27 mouse cellular contexts compared by ENCODE assay signal in genomic region chr16:31423368-31423767, GRCm38 (mm10). TPM values are rescaled to one million over a fixed set of nuclear protein-coding genes. Genes with fewer than 3 reads are reported as not detected.
A peak's percentile ranks its signal among the peaks of the same experiment; 100 is the strongest.
DNase-seq lines count a peak whose midpoint lies in the region; ATAC-seq and TF ChIP-seq lines count a peak whose summit lies in the region.
"Had no signal": no experiment of that assay in that cellular context is flagged by ENCODE, and none has a peak within 500 bp of the region (broad histone marks: within the 10 kb centered on the region; RNA-seq: fewer than 3 reads in every experiment).

No protein-coding gene starts in this region.

- H3K4me2 ChIP-seq in intestine, postnatal 0 days (replicated peaks; ENCODE audit: low read depth): 0 out of 2 replicates have a peak overlapping the region, but pooled peaks have one; percentile 4
- H3K4me2 ChIP-seq in intestine, embryonic 15.5 days (replicated peaks): no peak overlapping the region
- H3K4me2 ChIP-seq in liver, embryonic 15.5 days: peak overlapping the region; percentile 35
- no peak overlapping the region for H3K4me2 ChIP-seq in hindbrain, embryonic 12.5 days (replicated peaks)
- H3K4me2 ChIP-seq: embryonic facial prominence, embryonic 12.5 days; embryonic facial prominence, embryonic 15.5 days; forebrain, embryonic 13.5 days; heart, embryonic 12.5 days; heart, embryonic 15.5 days; hindbrain, embryonic 15.5 days had no signal

- TF ChIP-seq EP300 in MEL (IDR thresholded peaks at IDR 0.05; ENCODE audit: low read depth in 1 of 2, low read length in 2 of 2): no peak

- no peaks in the 10 kb centered on the region for H3K4me1 ChIP-seq in cerebellum, adult 2 months (ENCODE audit: control insufficient read depth, insufficient read depth, low read length)
- no peaks in the 10 kb centered on the region for H3K4me1 ChIP-seq in intestine, postnatal 0 days (replicated peaks; ENCODE audit: control insufficient read depth, insufficient read depth, low read length)
- 0 out of 2 replicates have a peak, but pooled peaks cover 1% of the 10 kb centered on the region for H3K4me1 ChIP-seq in intestine, embryonic 15.5 days (replicated peaks)
- H3K4me1 ChIP-seq in MEL (ENCODE audit: control insufficient read depth in 1 of 2, insufficient read depth in 2 of 2, low read length in 2 of 2): peaks cover 12 to 29% of the 10 kb centered on the region in 2 experiments
- peaks cover 34% of the 10 kb centered on the region for H3K4me1 ChIP-seq in liver, embryonic 15.5 days (replicated peaks)
- no peaks in the 10 kb centered on the region for H3K4me1 ChIP-seq in hindbrain, embryonic 12.5 days
- H3K4me1 ChIP-seq: embryonic facial prominence, embryonic 12.5 days had no signal

- TF ChIP-seq RAD21 in MEL (IDR thresholded peaks at IDR 0.05; ENCODE audit: low read depth, low read length): no peak

- no peak for TF ChIP-seq POLR2A in cerebellum, adult 2 months (IDR thresholded peaks at IDR 0.05; ENCODE audit: borderline replicate concordance, insufficient read depth, low read length)
- TF ChIP-seq POLR2A in MEL (IDR thresholded peaks at IDR 0.05; ENCODE audit: control insufficient read depth in 1 of 2, insufficient read depth in 1 of 2, low read depth in 1 of 2, low read length in 2 of 2, poor library complexity in 1 of 2): no peak

- H3K36me3 ChIP-seq in intestine, postnatal 0 days (ENCODE audit: control insufficient read depth, insufficient read depth): no peaks in the 10 kb centered on the region
- no peaks in the 10 kb centered on the region for H3K36me3 ChIP-seq in intestine, embryonic 15.5 days
- H3K36me3 ChIP-seq in MEL (ENCODE audit: control insufficient read depth in 1 of 2, insufficient read depth in 2 of 2, low read length in 2 of 2): peaks cover 0 to 24% of the 10 kb centered on the region in 2 experiments; a peak in 2 of 4 replicates
- no peaks in the 10 kb centered on the region for H3K36me3 ChIP-seq in liver, embryonic 15.5 days (replicated peaks)
- H3K36me3 ChIP-seq in hindbrain, embryonic 12.5 days: no peaks in the 10 kb centered on the region
- H3K36me3 ChIP-seq: embryonic facial prominence, embryonic 12.5 days; embryonic facial prominence, embryonic 15.5 days; forebrain, embryonic 10.5 days; heart, embryonic 12.5 days; heart, embryonic 15.5 days; hindbrain, embryonic 15.5 days had no signal

- H3K9me3 ChIP-seq in intestine, postnatal 0 days (ENCODE audit: control insufficient read depth): no peaks in the 10 kb centered on the region
- H3K9me3 ChIP-seq in intestine, embryonic 15.5 days: no peaks in the 10 kb centered on the region
- no peaks in the 10 kb centered on the region for H3K9me3 ChIP-seq in MEL (replicated peaks; ENCODE audit: insufficient read depth, low read length)
- no peaks in the 10 kb centered on the region for H3K9me3 ChIP-seq in liver, embryonic 15.5 days (replicated peaks)
- H3K9me3 ChIP-seq in hindbrain, embryonic 12.5 days (replicated peaks): no peaks in the 10 kb centered on the region
- H3K9me3 ChIP-seq: embryonic facial prominence, embryonic 12.5 days; embryonic facial prominence, embryonic 15.5 days; forebrain, embryonic 10.5 days; forebrain, embryonic 13.5 days; heart, embryonic 12.5 days; heart, embryonic 15.5 days; hindbrain, embryonic 15.5 days had no signal

- no peak overlapping the region for H3K9ac ChIP-seq in intestine, postnatal 0 days (ENCODE audit: low read depth, low read length)
- H3K9ac ChIP-seq in intestine, embryonic 15.5 days: no peak overlapping the region
- no peak overlapping the region for H3K9ac ChIP-seq in MEL (ENCODE audit: control insufficient read depth, low read depth, low read length, poor library complexity, severe bottlenecking)
- H3K9ac ChIP-seq in liver, embryonic 15.5 days: no peak overlapping the region
- H3K9ac ChIP-seq in hindbrain, embryonic 12.5 days: no peak overlapping the region
- H3K9ac ChIP-seq: embryonic facial prominence, embryonic 12.5 days; embryonic facial prominence, embryonic 15.5 days; forebrain, embryonic 13.5 days; heart, embryonic 12.5 days; heart, embryonic 15.5 days; hindbrain, embryonic 15.5 days had no signal

- no peak overlapping the region for H3K4me3 ChIP-seq in cerebellum, adult 2 months (replicated peaks; ENCODE audit: insufficient read depth, low read depth, low read length)
- no peak overlapping the region for H3K4me3 ChIP-seq in intestine, postnatal 0 days (ENCODE audit: low read depth, low read length)
- H3K4me3 ChIP-seq in intestine, embryonic 15.5 days (replicated peaks): no peak overlapping the region
- H3K4me3 ChIP-seq in MEL (ENCODE audit: control insufficient read depth in 1 of 2, insufficient read depth in 1 of 2, low read depth in 2 of 2, low read length in 2 of 2): no peak overlapping the region
- peak overlapping the region; percentile 36; the same call in 1 of the 2 replicates for H3K4me3 ChIP-seq in liver, embryonic 15.5 days (replicated peaks)
- H3K4me3 ChIP-seq in hindbrain, embryonic 12.5 days: no peak overlapping the region
- H3K4me3 ChIP-seq: embryonic facial prominence, embryonic 12.5 days; embryonic facial prominence, embryonic 15.5 days; forebrain, embryonic 10.5 days; forebrain, embryonic 13.5 days; gastrocnemius, adult 2 months; heart, embryonic 12.5 days; heart, embryonic 15.5 days; hindbrain, embryonic 15.5 days had no signal

- no peak overlapping the region for H3K27ac ChIP-seq in cerebellum, adult 2 months (ENCODE audit: insufficient read depth, low read length)
- H3K27ac ChIP-seq in intestine, postnatal 0 days (ENCODE audit: low read depth, low read length): no peak overlapping the region
- H3K27ac ChIP-seq in intestine, embryonic 15.5 days: no peak overlapping the region
- no peak overlapping the region for H3K27ac ChIP-seq in MEL (ENCODE audit: control insufficient read depth, low read depth, low read length)
- no peak overlapping the region for H3K27ac ChIP-seq in liver, embryonic 15.5 days (replicated peaks)
- H3K27ac ChIP-seq in hindbrain, embryonic 12.5 days: no peak overlapping the region
- H3K27ac ChIP-seq: embryonic facial prominence, embryonic 12.5 days; embryonic facial prominence, embryonic 15.5 days; forebrain, embryonic 10.5 days; forebrain, embryonic 13.5 days; gastrocnemius, adult 2 months; heart, embryonic 15.5 days; hindbrain, embryonic 15.5 days had no signal

- no peaks in the 10 kb centered on the region for H3K27me3 ChIP-seq in cerebellum, adult 2 months (ENCODE audit: control insufficient read depth, insufficient read depth, low read length)
- H3K27me3 ChIP-seq in intestine, postnatal 0 days (replicated peaks; ENCODE audit: control insufficient read depth, insufficient read depth, low read length): no peaks in the 10 kb centered on the region
- no peaks in the 10 kb centered on the region; the same call in 1 of the 2 replicates for H3K27me3 ChIP-seq in intestine, embryonic 15.5 days (replicated peaks)
- H3K27me3 ChIP-seq in MEL (ENCODE audit: control insufficient read depth in 1 of 2, insufficient read depth in 2 of 2, low read length in 2 of 2): no peaks in the 10 kb centered on the region
- peaks cover 15% of the 10 kb centered on the region for H3K27me3 ChIP-seq in liver, embryonic 15.5 days
- H3K27me3 ChIP-seq in hindbrain, embryonic 12.5 days: peaks cover 20% of the 10 kb centered on the region

- no peak for ATAC-seq in intestine, postnatal 0 days
- no peak for ATAC-seq in intestine, embryonic 15.5 days
- ATAC-seq in liver, embryonic 15.5 days (ENCODE audit: insufficient read depth): no peak
- ATAC-seq in hindbrain, embryonic 12.5 days (ENCODE audit: low FRiP score): no peak
- ATAC-seq: forebrain, embryonic 13.5 days; forebrain, embryonic 16.5 days; Patski had no signal

- 94% methylated on average over 4 of the region's 4 CpGs for WGBS in cerebellum, adult 2 months
- whole genome bisulfite sequencing in intestine, postnatal 0 days: 80% methylated on average over 4 of the region's 4 CpGs
- WGBS in intestine, embryonic 15.5 days: 84% methylated on average over 4 of the region's 4 CpGs
- 66% methylated on average over 4 of the region's 4 CpGs for WGBS in liver, embryonic 15.5 days (ENCODE audit: insufficient replicate concordance)
- 94% methylated on average over 4 of the region's 4 CpGs for WGBS in hindbrain, embryonic 12.5 days

- no peaks in the 10 kb centered on the region for H3K79me2 ChIP-seq in MEL (ENCODE audit: control insufficient read depth, insufficient read depth, low read length, poor library complexity)

- TF ChIP-seq CTCF in cerebellum, adult 2 months (IDR thresholded peaks at IDR 0.05; ENCODE audit: borderline replicate concordance, insufficient read depth, low read depth, low read length): no peak
- TF ChIP-seq CTCF in intestine, postnatal 0 days (IDR thresholded peaks at IDR 0.05; ENCODE audit: low read depth): no peak
- TF ChIP-seq CTCF in MEL (IDR thresholded peaks at IDR 0.05 in 2 of 3, conservative IDR thresholded peaks at IDR 0.05 in 1 of 3; ENCODE audit: control insufficient read depth in 1 of 3, insufficient read depth in 1 of 3, low read depth in 2 of 3, low read length in 3 of 3, poor library complexity in 1 of 3, severe bottlenecking in 1 of 3): no peak

- DNase-seq in cerebellum, adult 9-10 months: peak; percentile 13
- DNase-seq in cerebellum, adult 2 months: no peak
- DNase-seq in MEL (ENCODE audit: low read depth, low spot score): no peak
- DNase-seq in frontal cortex, postnatal 36 days (ENCODE audit: low spot score in 2 of 2): no peak
- DNase-seq: adrenal gland, adult 2 months; adrenal gland, postnatal 14 days; cerebellum, adult 11 months; cerebellum, adult 8-10 months; cerebellum, postnatal 25 days; gastrocnemius, adult 2 months; gastrocnemius, postnatal 14 days; heart, adult 18-20 months; heart, postnatal 10 days; heart, postnatal 36 days had no signal

TF ChIP-seq in MEL, 35 proteins besides CTCF, POLR2A, EP300 and RAD21:
- TF ChIP-seq MEF2A (IDR thresholded peaks at IDR 0.05; ENCODE audit: extremely low read depth, insufficient replicate concordance, low read depth, low read length, poor library complexity, severe bottlenecking) (no peak), GATA1 (IDR thresholded peaks at IDR 0.05; ENCODE audit: low read depth, low read length) (0 out of 2 replicates have a peak, but pooled peaks have one; percentile 28)

RNA-seq across cellular contexts. Expression of gene Bdh1, which starts 1.3 kb away (rescaled TPM):
- polyA plus RNA-seq in cerebellum, adult 2 months (2012; rRNA removed): 186 and 197 TPM in 2 replicates
- polyA plus RNA-seq in intestine, postnatal 0 days (2015; fragmentation: Nextera tagmentation; extraction: Ambion mirVana): 327 and 338 TPM in 2 replicates
- polyA plus RNA-seq in intestine, embryonic 15.5 days (2015; fragmentation: Nextera tagmentation; extraction: Ambion mirVana): 174 and 190 TPM in 2 replicates
- total RNA-seq in MEL (2012; rRNA removed): 67.5 and 73.4 TPM in 2 replicates
- 100 to 1,000 TPM in 1 of 2 experiments, not detected in 1; 187 TPM for polyA plus RNA-seq in MEL (2012; ENCODE audit: insufficient read depth in 1 of 2, insufficient read length in 2 of 2, low read depth in 1 of 2, low replicate concordance in 2 of 2, missing spikeins in 1 of 2)
- 71.5 and 84.4 TPM in 2 replicates for polyA plus RNA-seq in liver, embryonic 15.5 days (2015; fragmentation: Nextera tagmentation; extraction: Ambion mirVana)
- 45.5 and 55.7 TPM in 2 replicates for polyA plus RNA-seq in hindbrain, embryonic 12.5 days (2016; fragmentation: Nextera tagmentation; extraction: Ambion mirVana)

Comparison
In these comparisons a context has a peak if more than half of its experiments do, and no peak if none do; other contexts are left out.
1. H3K4me2 ChIP-seq: peak in intestine, postnatal 0 days (single experiment) and liver, embryonic 15.5 days (single experiment); none in intestine, embryonic 15.5 days (single experiment) and hindbrain, embryonic 12.5 days (single experiment).